Mouse (Mus musculus): Measurements from ENCODE around the gene Nup93.

The Nup93 gene

DNA sequence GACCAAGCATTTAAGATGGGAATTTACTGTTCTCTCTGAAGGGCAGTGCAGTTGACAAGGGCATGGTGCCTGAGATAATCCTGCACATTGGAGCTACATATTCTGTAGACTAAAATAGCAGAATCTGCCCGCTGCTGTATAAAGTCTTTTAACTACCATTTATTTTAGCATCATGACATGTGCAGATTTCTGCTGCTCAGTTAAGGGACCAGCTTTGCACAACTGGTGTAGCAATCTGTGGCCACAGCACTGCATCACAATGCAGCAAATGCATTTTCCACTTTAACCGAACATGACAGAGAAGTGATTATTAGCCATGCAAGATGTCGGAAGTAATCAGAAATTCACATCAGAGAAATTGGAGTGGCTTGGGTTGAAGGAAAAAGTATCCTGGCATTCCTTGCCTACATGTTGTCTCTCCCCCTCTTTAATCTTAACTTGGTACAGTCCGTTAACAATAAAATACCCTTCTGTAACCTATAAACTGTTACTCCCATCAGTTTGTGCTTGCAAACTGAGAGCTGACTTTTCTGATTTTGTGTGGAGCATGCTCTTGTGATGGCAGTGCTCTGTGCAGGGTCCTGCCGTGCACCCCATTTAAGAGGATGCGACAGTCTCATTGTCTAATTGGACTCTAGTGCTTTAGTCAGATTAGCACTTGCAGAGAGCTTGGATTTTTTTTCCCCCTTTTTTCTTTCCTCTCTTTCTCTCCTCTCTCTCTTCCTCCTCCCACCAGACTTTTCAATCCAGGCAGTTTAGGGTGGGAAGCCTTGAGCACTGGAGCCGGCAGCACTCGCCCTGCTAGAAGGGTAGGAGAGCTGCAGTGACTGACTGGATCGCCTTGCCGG lies 52.2 kb downstream of the Nup93 start:
- DNase-seq (ENCODE audit: low read depth in 2 of 2, low spot score in 2 of 2) = no peak

DNA sequence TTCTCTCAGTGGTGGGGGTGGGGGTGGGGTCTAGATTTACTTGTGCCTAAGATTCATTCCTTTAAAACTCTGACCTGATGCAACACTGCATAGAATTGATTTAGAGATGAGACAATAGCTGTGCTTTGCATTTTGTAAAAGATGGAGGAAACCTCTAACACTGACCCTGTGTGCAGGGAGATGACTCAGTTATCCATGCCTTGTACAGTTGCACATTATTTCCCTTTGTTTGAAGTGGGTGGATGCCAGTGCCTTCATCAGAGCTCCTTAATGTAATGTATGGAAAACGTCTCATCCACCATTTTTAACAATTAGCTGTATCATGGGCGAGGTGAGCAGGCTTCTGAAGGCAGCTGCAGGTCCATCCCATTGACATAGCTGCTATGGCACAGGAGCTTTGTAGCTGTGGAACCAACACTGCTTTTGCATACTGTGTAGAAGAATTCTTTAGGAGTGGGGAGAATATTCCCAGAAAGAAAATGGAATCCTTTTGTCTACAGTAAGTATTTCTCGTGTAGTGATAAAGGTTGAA lies 54.1 kb downstream of the Nup93 start:
- DNase-seq (ENCODE audit: low read depth in 2 of 2, low spot score in 2 of 2) = no peak

DNA sequence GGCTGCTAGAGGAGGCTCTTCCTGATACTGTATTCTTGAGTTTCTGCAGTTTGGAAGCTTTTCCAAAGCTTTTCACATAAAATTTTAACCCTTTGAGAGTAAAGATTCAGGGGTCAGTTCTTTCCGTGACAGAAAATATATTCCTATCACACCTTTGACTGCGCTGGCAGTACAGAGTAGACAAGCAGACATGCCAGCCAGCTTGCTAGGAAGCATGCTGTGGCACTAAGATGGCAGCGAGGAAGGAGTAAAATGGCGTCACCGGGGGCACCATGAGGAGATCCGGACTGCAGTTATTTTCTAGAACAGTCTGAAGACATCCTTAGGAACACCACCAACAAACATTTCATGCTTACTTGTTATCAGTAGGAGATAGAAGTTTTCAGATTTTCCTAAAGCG lies 55.9 kb downstream of the Nup93 start:
- no peak for DNase-seq (ENCODE audit: low read depth in 2 of 2, low spot score in 2 of 2)

- DNase-seq (ENCODE audit: low read depth in 2 of 2, low spot score in 2 of 2) = no peak
Observed at GRCm38 (mm10) chr8:94271102-94271501, 56.7 kb downstream of the Nup93 start.

GRCm38 (mm10) chr8:94272612-94273011 lies 58.2 kb downstream of the Nup93 start:
- no peak for DNase-seq (ENCODE audit: low read depth in 2 of 2, low spot score in 2 of 2)

DNA sequence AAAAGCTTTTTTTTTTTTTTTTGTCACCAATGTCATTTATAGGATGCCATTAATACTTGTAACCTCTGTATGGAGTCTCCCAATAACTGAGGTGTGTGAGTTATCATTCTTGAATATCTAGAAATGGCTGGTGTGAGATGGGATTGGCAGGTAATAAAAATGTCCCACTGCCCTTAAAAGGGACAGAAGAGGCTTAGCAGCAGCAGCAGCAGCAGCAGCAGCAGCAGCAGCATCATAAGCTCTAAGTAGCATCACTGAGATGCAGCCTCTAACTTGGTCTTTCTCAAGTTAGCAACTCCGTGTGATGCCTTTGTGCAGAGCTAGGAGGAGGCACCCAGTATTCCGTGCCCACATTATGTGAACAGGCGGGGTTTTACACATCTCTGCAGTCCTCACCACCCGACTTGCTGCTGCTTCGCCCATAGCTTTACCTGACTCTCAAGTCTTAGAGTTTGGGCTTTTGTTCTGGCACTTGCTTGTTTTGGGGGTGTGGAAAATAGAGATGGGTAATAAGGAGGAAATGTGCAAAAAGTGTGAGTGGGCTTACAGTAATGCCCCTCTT lies 59.0 kb downstream of the Nup93 start:
- DNase-seq (ENCODE audit: low read depth in 2 of 2, low spot score in 2 of 2) = no peak

- DNase-seq (ENCODE audit: low read depth in 2 of 2, low spot score in 2 of 2) = no peak
Observed at GRCm38 (mm10) chr8:94274030-94274429, 59.7 kb downstream of the Nup93 start.

GRCm38 (mm10) chr8:94278295-94278694 lies 63.9 kb downstream of the Nup93 start:
- no peak for DNase-seq (ENCODE audit: low read depth in 2 of 2, low spot score in 2 of 2)

GRCm38 (mm10) chr8:94280001-94280613 lies 65.7 kb downstream of the Nup93 start:
- no peak for DNase-seq (ENCODE audit: low read depth in 2 of 2, low spot score in 2 of 2)

- no peak for DNase-seq (ENCODE audit: low read depth in 2 of 2, low spot score in 2 of 2)
Observed at GRCm38 (mm10) chr8:94282453-94282985, 68.2 kb downstream of the Nup93 start.

- DNase-seq (ENCODE audit: low read depth in 2 of 2, low spot score in 2 of 2) = no peak
Observed at GRCm38 (mm10) chr8:94284204-94284603, 69.8 kb downstream of the Nup93 start.

GRCm38 (mm10) chr8:94290606-94291005 lies 76.2 kb downstream of the Nup93 start:
- DNase-seq (ENCODE audit: low read depth in 2 of 2, low spot score in 2 of 2) = no peak

GRCm38 (mm10) chr8:94292072-94292471 lies 77.7 kb downstream of the Nup93 start:
- no peak for DNase-seq (ENCODE audit: low read depth in 2 of 2, low spot score in 2 of 2)

GRCm38 (mm10) chr8:94292626-94293025 lies 78.3 kb downstream of the Nup93 start:
- DNase-seq (ENCODE audit: low read depth in 2 of 2, low spot score in 2 of 2) = no peak

DNA sequence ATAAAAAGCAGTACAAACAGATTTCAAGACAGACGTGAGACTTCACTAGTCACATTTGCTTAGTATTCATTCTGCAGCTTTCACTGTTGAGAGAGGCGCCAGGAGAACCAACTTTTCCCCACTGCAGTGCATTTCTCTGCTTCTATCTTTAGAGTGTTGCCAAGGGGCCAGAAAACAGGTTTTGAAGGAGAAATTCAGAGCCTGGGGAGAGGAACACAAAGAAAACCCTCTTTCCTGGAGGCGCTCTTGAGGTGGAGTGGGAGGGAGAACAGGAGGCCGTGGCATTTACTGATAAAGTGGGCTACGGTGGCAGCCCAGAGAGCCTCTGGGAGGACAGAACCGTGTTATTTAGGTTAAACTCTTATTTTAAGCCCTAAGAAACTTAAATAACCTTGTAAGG lies 81.3 kb downstream of the Nup93 start:
- DNase-seq (ENCODE audit: low read depth in 2 of 2, low spot score in 2 of 2) = no peak

DNA sequence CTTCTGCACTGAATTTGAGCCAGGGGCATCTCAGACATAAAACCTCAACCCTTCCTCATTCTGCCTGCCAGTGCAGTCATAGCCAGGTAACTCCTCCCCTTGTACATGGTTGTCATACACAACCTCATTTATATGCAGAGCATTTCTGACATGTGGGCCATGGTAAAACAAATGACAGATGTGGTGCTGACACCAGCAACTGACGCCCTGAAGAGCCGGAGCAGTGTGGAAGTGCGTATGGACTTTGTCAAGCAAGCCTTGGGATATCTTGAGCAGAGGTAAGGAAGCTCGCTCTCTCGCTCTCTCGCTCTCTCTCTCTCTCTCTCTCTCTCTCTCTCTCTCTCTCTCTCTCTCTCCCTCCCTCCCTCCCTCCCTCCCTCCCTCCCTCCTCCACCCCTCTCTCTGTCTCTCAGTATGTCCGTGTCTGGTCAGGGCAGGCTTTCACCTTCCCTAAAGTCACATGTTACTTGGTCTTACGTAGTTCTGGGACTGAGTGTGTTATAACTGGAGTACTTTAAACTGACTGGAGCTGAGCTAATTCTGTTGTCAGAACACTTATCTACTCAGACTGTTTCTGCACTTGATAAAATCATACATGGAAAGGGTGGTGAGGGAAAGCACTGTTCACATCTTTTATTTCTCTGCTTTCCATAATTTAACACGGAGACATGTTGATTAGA lies 82.1 kb downstream of the Nup93 start:
- no peak for DNase-seq (ENCODE audit: low read depth in 2 of 2, low spot score in 2 of 2)

GRCm38 (mm10) chr8:94297101-94297500 lies 82.7 kb downstream of the Nup93 start:
- DNase-seq (ENCODE audit: low read depth in 2 of 2, low spot score in 2 of 2) = no peak

DNA sequence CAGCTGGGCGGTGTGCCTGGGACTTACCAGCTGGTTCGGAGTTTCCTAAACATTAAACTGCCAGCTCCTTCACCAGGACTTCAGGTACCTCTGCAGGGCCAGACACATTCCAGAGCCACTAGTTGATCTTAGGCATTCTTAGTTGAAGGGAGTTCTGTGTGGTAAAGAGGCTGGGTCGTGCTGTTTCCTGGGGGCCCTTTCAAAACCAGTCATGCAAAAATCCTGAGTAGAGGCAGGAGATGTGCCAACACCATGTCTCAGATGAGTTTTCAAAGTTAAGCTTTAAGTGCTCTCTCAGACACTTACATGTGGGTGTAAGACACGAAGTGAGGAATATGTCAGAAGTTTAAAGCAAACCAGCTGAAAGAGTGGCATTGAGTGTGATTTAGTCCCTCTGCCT lies 86.4 kb downstream of the Nup93 start:
- DNase-seq (ENCODE audit: low read depth in 2 of 2, low spot score in 2 of 2) = no peak

DNA sequence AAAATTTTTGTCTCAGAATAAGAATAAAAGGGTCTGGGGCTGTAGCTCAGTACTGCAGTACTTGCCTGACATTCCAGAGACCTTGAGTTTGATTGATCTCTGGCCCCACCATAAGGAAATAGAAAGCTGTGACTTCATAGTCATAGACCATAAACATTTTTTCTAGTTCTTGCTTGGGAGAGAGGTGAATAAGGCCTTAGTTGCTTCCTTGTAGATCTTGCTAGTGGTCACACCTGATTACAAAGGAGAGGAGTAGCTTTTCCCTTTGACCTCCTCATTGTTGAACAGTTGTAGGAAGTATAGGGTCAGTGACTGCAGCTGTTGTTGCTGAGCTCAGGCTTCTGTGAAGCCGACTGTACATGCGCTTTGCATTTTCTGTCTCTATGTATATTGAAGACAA lies 90.0 kb downstream of the Nup93 start:
- DNase-seq (ENCODE audit: low read depth in 2 of 2, low spot score in 2 of 2) = no peak

- no peak for DNase-seq (ENCODE audit: low read depth in 2 of 2, low spot score in 2 of 2)
Observed at GRCm38 (mm10) chr8:94306989-94307513, 92.7 kb downstream of the Nup93 start.

DNA sequence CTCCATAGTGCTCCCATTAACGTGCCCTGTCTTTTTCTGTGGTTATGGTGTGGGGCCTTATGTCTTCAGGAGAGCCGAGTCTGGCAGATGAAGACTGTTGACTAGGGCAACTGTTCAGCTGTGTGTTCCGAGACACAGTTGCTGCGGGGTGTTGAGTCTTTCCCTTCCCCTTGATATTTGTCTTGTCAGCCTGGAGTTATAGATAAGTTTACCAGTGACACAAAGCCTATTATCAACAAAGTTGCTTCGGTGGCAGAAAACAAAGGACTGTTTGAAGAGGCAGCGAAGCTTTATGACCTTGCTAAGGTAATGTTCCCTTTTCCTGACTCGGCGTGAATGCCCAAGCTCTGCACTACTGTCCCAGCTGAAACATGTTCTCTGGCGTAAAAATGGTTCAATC lies 93.3 kb downstream of the Nup93 start:
- DNase-seq (ENCODE audit: low read depth in 2 of 2, low spot score in 2 of 2) = no peak

All from CD8-positive naive resting alpha-beta T cell, adult 2 months (primary cell).